Mouse (Mus musculus): ENCODE data around the gene Shmt2. TPM values are rescaled to one million over a fixed set of nuclear protein-coding genes. Genes with fewer than 3 reads are reported as not detected.

The Shmt2 gene
- total and polyA plus RNA-seq, 3 experiments = 43.3 to 106 (median 48.8) TPM

DNA sequence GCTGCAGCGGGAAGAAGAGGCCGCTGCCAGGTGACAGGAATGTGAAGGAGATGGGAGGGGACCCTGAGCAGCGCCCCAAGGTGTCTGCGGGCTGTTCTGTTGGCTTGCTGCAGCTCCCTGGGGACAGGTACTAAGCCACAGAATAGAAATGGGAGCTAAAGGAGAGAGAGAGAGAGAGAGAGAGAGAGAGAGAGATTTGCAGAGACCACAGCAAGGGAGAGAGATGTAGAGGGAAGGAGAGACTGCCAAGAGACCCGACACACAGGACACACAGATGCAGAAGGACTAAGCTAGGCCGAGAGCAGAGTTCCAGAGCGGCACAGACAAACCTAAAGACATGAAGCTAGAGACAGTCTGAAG, 10.0 kb downstream of the Shmt2 start:
- DNase-seq = no peak

DNA sequence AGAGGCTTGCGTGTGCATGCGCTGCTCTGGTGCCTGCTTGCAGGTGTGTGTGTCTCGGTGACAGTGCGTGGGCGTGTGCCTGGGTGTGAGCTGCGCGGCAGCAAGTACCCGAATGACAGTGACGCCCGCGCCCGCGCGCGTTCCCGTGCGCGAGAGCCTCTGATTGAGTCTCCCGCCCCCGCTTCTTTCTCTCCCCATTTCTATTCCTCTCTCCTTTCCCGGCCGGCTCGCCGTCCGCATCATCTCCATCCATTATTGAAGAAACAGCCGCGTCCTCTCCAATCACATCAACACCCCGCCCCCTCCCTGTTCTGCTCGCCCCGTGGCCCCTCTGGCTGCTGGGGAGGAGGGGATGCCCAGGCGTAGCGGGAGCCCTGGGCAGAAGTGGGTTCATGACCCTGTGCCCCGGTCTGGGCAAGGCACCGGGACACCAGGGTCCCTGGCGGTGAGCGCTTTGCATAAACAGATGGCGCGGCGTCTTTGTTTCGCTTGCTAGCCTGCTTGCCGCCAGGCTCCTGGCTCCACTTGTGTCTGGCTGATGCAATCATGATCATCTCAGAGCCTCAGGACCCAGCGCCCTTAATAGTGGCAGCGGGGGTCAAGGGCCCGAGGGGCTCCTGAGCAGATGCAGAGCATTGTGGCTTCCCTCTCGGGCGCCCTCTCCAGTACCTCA, 10.5 kb downstream of the Shmt2 start:
- peak; percentile 58 for DNase-seq

DNA sequence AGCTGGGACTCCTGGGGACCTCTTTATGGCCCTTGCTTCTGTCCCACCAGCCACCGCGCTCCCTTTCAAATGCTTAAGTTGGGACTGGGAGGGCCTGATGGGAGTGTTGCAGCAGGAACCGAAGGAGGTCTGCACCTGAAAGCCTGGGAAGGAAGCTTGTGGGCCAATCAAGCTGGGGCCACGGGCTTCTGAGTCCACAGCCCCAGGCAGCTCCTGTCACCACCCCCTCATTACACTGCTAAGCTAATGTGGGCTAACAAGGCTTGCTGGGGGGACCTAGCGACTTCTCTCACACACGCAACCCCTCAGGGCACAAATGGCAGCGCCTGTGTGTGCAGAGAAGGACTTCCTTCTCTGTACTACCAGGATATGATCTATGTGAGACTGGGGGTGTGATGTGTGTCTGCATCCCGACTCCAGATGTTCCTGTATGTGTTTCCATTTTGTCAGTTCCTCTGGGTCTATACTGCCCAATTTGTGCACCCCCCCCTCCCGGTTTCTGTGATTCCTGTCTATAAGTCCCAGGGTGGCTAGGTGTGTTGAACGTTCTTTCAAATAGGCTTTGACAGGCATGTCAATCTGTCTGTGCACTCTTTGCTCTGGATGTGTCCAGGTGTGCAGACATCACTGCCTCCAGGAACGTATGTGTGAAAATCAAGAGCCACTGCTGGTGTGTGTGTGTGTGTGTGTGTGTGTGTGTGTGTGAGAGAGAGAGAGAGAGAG, 11.2 kb downstream of the Shmt2 start:
- DNase-seq = no peak

DNA sequence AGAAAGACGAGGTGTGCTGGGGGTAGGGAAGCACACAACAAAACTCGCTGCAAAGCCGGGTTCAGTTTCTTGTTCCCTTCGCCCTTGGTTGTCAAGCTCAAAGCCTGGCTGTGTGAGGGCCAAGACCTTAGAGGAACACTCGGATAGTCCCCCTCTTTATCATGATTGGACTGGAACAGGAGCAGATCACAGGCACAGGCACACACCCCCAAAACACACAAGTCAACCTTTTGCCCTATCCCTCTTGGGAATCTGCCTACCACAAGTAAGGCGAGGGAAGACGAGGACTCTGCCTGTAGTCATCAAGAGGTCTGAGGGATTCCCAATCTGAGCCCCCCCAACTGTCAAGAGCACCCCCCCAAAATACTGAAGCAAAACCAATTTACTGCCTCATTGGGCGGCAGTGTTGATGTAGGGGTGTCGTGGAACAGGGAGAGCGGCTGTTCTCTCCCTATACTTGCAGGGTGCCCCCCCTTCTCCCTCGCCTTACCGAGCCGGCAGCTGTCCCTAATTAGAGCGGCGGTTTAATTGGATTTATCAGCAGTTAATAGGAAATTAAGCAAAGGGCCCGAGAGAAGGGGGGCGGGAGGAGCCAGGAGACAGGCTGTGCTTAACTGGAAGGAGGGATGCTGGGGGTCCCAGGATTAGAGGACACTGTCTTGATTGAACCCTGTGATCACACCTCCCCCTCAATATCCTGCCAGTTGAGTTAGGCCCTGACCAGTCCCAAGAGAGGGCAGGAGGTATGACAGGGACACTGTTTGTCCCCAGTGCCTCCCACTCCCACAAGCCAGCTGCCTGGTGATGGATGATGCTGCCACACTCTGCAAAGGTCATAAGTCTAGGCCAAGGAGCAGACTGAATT, 12.2 kb downstream of the Shmt2 start:
- no peak for DNase-seq

DNA sequence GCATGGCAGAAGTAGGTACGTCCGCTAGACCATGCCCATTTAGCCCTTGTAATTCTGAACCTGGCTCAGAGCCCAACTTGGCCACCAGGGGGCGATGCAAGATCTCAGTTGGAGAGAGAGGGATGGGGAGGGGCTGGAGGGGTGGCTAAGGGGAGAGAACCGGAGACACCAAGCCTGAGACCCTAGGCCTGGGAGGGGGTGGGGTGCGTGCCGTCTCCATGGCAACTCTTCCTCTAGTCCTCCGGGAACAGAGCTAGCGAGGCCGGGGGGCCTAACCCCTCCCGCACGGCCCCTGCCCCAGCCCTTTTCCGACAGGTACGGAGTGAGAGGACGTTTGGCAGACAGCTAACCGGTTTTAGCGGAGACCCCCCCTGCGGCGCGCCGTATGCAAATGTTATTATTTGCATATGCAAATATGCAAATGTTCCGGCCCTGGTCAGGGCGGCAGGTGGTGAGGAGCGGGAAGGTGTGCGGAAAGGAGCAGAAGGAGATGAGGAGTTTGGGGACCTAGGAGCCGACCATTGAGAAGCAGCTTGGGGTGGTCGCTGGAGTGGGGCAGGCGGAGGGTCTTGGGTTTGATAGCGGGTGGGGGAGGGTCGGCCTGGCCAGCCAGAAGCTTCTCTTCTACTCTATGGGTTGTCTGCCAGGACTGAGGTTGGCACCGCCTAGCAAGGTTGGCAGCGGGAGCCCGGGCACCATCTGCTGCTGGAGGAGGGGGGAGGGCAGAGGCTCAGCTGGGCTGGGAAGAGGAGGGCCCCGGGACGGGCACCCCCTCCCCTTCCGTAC, 13.0 kb downstream of the Shmt2 start:
- peak; percentile 82 for DNase-seq

DNA sequence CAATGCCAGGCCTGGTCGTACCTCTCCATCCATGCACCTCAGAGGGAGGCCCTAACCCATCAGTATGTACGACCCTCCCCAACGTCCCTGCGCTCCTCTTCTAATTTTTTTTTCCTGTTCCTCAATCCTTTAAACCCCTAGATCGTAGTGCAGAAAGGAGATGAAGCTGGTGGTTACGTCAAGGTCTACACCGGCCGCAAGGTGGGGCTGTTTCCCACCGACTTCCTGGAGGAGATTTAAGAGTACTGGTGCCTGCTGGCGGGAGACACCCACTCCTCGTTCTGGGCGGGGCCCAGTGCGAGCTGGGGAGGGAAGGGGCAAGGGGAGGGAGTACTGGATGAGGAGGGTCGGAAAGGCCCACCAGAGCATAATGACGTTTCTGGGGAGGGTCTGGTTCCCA, 14.0 kb downstream of the Shmt2 start:
- peak; percentile 57 for DNase-seq

DNA sequence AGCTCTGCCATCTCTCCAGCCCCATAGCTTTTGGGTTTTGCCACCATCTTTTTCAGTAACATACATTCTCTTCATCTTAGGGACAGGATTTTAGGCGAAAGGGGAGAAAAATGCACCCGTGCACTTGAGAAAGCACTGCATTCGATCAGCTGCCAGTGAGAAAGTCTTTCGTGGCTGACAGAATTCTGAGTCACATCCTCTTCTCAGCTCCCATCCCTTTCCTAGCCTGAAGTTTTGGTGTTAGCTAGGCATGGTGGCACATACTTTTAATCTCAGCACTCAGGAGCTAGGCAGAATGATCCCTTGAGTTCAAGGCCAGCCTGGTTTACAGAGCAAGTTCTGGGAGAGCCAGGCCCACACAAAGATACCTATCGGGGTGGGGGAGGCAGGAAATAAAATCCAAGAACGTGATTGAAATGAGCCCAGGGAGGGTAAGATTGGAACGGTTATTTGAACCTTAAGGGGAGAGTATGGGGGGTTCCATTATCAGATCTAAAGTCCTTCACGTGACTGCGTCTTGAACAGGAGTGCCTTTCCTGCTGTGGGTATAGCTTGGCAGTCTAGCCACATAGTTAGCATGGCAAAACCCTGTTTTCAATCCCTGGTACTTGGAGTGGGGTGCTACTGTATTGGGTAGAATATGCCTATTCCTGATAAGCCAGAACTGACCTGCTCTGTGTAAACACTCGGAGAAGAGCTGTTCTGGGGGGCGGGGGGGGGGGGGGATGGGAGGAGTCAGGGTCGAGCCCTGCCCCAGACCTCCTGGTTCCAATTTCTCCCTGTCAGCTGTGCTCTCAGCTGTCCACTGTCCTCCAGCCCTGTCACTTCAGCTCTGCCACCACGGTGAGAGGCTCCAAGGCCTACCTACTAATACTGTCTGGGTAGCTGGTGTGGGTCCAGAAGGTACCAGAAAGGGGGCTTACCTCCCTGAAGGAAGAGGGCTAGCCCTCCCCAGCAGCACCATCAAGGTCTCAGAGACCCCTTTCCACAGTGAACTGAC, 21.1 kb downstream of the Shmt2 start, which contains the start of gene Stac3:
Stac3 (plus strand) TSS at position 793 of the 1,000 bp plus-strand sequence.
- no peak for DNase-seq

DNA sequence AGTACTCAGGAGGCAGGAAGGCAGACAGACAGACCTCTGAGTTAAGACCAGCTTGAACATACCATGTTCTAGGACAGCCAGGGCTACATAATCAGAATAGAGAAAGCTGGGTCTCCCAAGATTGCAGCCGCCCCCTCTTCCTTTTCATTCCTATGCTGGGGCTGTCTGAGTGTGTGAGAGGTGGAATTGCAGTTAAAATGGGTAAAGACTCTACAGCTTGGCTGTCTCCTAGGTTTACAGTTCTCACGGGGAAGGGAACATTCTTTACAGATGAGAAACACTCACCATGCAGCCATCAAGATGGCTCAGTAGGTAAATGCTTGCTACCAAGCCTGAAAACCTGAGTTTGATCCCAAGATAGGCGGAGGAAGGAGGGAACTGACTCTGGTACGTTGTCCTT, 22.2 kb downstream of the Shmt2 start:
- DNase-seq = no peak

DNA sequence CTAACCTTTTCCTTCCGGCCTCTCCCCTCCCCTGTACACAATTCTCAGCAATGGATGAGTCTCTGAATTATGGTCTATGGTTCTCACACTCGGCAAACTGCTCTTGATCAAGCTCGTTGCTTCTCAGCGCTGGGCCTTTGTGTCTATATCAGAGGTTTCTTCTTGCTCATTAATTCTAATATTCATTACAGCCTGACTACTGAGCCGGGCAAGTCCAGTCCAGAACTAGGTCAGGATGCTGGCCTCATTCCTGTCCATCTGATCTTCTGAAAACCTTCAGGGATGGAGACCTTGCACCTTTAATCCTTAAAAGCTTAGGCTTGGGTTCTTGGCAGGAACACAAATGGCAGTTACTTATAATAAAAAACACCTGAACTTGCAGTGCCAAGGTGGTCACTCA, 22.7 kb downstream of the Shmt2 start:
- no peak for DNase-seq

DNA sequence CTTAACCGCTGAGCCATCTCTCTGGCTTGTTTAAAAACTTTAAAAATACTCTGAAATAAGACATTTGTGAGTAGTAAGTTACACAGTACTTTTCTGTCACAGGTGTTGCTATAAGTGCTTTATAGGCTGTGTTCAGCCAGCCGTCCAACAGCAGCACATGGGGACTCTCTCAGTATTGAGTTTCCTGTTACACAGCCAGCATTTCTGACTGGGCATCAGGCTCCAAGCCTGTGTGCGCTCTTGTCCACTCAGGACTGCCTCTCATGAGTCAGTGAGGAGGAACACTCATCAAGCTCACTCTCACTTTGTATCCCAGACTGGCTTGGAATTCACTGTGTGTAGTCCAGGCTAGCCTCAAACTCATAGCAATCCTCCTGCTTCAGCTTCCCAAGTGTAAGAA, 26.1 kb downstream of the Shmt2 start:
- DNase-seq = no peak

DNA sequence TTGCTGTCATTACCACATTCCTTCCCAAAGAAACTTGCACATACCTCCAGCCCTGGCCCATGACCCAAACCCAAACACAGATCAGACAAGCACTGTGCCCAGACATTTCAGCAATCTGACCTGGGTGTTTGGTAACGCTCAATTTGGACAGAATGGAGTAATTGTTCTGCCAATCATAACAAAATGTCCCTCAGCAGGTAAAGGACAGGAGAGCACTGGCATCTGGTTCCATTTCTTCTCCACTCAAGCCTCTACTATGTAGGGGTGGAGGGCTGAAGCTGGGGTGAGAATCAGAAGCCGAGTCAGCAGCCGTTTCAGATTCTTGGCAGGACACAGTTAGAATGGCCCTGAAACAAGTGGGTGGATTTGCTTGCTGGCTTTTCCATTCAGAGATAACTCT, 30.1 kb downstream of the Shmt2 start:
- peak; percentile 65 for DNase-seq

DNA sequence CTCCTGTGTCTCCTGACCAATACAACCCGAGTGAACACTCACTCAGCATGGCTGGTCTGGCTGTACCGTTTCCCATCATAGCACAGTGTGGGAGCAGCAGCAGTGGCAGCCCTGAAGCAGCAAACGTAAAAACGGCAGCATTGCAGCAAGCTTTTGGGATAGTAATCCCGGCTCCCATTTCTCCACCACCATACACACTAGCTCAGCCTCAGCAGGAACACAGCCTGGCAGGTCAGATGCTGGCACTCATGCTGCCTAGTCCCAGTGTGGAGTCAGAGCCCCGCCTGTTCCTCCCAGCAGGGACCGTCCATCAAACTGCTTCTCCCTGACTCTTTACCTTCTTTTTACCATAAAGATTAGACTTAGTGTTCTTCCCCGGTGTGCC, 31.1 kb downstream of the Shmt2 start:
- no peak for DNase-seq

DNA sequence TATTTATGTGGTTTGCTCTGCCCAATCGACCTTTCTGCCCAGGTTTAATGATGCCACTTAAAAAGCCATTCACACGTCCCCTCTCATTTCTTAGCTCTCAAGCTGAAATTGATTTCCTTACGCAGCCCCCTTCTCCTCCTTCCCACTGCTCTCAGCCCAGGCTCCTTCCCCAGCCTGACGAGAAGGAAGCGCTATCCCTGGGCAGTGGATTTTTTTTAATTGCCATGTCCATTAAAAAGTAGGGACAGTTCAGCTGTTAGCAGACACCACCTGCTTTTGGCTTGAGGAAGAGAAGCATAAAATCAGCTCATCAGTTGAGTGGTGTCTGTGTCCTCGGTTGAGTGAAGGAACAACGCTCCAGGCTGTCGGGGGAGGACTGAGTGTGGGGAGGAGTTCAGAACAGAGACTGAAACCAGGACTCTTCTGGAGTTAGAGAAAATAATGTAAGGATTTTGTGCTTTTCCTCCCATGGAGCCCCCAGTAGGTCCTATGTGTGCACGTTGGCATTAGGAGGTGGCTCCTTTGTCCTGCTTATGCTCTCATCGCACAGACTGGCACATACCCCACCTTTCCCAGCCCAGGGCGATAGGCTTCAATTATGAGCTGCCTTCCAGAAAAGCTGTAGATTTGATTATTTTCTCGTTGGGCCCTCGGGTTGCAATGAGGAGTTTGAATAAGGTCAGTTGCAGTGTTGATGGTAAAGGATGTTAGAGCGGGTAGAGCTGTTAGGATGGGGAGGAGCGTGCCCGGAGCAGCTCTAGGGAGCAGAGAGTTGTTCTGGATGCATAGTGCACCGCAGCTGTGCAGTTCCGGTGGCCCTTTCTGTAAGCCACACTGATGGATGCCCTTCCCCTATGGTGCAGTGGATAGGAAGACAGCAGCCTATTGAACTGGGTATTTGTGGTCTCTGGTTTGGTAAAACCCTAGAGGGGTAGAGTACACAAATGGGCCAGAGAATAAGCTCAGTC, 31.8 kb downstream of the Shmt2 start:
- no peak for DNase-seq

DNA sequence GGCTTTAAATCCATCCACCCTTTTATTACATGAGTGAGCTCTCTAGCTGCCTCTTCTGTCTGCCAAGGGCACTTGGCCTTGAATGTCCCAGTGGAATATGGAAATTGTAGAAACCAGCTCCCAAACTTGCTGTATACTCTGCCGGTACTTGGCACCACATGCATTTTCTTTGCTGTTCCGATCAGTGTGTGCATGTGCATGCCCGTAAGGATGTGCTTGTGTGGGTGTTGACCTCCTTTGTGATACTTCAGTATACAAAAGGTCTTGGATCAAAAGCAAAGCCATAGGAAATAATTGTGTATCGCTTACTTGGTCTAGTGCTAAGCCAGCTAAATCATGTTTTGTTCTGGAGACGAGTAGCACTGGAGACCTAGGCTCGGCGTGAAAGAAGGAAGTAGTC, 33.4 kb downstream of the Shmt2 start:
- no peak for DNase-seq

DNA sequence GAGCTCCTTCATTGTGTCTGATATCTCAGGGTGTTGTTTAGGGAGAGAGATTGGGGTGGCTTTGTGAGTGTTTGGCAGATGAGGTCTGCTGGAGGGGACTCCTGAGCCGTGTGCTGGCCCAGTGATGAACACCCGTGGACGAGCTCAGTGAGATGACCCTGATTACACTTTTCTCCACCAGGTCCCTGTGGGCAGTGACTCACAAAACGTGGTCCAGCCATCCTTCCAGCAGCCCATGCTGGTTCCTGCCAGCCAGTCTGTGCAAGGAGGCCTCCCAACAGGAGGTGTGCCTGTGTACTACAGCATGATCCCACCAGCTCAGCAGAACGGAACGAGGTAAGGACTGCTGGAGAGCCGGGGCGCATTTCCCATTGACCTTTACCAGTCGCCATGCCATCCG, 37.0 kb downstream of the Shmt2 start:
- DNase-seq = no peak

DNA sequence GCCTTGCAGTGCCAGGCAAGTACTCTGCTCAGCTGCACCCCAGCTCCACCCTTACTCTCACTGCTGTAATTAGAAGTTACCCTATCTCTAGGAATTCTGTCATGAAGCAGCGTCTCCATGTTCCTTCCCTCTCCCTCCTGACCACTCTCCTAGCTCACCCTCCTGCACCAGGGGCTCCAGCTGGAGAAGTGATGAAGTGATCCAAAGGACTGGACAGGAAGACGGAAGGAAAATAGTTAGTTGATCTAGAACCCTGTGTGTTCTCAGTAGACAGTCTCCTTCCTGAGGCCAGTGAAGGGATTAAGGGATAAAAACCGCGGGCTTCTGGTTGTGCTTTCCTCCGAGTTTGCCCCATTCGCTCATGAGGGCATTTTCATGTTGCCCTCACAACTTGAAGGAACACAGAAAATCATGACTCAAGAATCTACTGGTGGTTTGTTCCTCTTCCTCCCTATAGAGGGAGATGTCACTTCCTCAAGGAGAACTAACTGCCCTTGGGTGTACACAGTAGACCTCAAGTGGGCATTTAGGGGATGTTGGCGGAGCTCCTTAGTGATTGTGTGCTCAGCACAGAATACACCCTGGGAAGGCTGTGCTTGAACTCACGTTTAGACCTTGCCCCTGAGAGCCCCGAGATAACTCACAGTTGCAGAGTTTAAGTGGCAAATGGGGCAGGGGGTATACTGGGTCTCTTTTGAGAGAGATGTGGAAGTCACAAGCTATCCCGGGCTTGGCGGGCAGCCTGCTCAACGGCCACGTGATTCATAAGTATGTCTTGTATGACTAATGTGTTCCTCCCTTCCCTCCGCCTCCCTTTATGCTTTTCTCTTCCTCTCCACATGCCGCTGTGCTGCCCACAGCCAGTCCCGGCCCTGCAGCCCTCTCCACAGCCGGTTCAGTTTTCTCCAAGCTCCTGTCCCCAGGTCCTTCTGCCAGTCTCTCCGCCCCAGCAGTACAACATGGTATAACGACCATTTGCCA, 41.1 kb downstream of the Shmt2 start:
- peak; percentile 87 for DNase-seq

DNA sequence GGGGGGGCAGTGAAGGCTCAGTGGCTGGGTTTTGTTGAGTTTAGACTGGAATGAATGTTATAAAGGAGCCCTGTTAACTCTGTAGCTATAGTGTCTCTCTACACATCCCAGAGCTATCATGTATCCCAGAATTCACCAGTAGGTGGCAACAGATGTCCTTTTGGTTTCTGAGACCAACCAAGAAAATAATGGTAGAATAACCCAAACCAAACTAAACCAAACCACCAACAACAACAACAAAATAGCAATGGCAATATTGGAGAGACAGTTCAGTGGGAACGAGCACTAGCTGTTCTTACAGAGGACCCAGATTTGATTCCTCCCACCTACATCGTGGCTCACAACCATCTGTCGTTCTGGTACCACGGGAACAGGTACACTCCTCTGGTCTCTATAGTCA, 43.1 kb downstream of the Shmt2 start:
- peak; percentile 44 for DNase-seq

DNA sequence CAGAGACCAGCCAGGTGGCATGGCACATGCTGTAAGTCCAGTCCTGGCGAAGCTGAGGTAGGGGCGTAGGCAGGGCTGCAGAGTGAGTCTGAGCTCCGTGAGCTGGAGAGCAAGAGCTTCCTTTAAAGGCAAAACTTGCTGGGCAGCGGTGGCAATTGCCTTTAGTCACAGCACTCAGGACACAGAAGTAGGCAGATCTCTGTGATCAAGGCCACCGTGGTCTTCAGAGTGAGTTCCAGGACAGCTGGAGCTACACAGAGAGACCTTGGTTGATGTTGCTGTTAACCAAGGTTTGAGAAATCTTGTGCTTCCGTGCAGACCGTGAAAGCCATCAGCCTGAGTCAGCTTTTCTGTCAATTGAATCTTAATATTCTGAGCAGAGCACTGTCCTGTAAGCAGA, 44.9 kb downstream of the Shmt2 start:
- DNase-seq = peak; percentile 79
